Comparison of ENCODE assay signal across 15 mouse cellular contexts in the genomic region with DNA sequence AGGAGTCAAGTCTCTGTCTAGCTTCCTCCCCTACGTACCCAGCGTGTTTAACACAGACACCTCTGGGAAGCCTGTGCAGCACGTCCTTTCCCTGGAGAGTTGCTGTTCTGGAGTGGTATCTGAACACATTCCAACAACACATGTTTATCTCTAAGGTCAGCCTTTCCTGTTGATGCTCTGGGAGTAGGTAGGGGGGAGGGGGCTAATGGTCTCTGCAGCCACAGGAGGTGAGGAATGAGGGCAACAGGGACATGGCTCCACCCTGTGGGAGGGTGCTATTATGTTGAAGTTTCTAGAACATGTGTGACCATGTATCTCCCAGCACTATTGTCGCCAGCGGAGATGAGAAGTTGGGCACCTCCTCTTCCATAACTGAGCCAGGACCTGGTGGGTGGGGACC. TPM values are rescaled to one million over a fixed set of nuclear protein-coding genes. Genes with fewer than 3 reads are reported as not detected.
A peak's percentile ranks its signal among the peaks of the same experiment; 100 is the strongest.
DNase-seq lines count a peak whose midpoint lies in the region; ATAC-seq and TF ChIP-seq lines count a peak whose summit lies in the region.
"Had no signal": no experiment of that assay in that cellular context is flagged by ENCODE, and none has a peak within 500 bp of the region (broad histone marks: within the 10 kb centered on the region; RNA-seq: fewer than 3 reads in every experiment).

No protein-coding gene starts in this region.

- H3ac ChIP-seq in myocyte (ENCODE audit: control insufficient read depth, insufficient read length) = no peak overlapping the region

- peak; percentile 82 for DNase-seq in heart, adult 8-10 months (ENCODE audit: low spot score)
- DNase-seq in heart, postnatal 36 days = peak; percentile 44 to 55
- DNase-seq in layer of hippocampus, adult 9-10 months (ENCODE audit: low spot score) = no peak
- DNase-seq in layer of hippocampus, adult 2 months (ENCODE audit: low spot score in 2 of 2) = no peak
- no peak for DNase-seq in stomach, postnatal 0 days (ENCODE audit: low spot score)
- DNase-seq: cerebellum, postnatal 10 days; layer of hippocampus, postnatal 36 days; thymus, adult 2 months had no signal

- no peaks in the 10 kb centered on the region for H3K9me3 ChIP-seq in megakaryocyte, embryonic 14.5 days
- no peaks in the 10 kb centered on the region for H3K9me3 ChIP-seq in stomach, postnatal 0 days (ENCODE audit: control insufficient read depth, low read length)
- H3K9me3 ChIP-seq: embryonic facial prominence, embryonic 15.5 days; limb, embryonic 15.5 days; midbrain, embryonic 10.5 days had no signal

- H3K79me2 ChIP-seq in myocyte (ENCODE audit: control insufficient read depth, insufficient read depth) = peaks cover 12% of the 10 kb centered on the region

- H3K27me3 ChIP-seq in megakaryocyte, embryonic 14.5 days (replicated peaks) = peaks cover 21% of the 10 kb centered on the region
- peaks cover 8% of the 10 kb centered on the region for H3K27me3 ChIP-seq in myocyte (ENCODE audit: control insufficient read depth, insufficient read depth, insufficient read length)
- H3K27me3 ChIP-seq in stomach, postnatal 0 days (ENCODE audit: control insufficient read depth, insufficient read depth, low read length) = no peaks in the 10 kb centered on the region

- H3K4me2 ChIP-seq in myocyte (ENCODE audit: low read depth) = peak overlapping the region; percentile 42
- no peak overlapping the region for H3K4me2 ChIP-seq in stomach, postnatal 0 days (replicated peaks; ENCODE audit: low read depth)
- H3K4me2 ChIP-seq: embryonic facial prominence, embryonic 15.5 days; limb, embryonic 15.5 days had no signal

- intact Hi-C loops in heart, postnatal 36 days (cut with DNase I) = no loop called here

- TF ChIP-seq EP300 in stomach, postnatal 0 days (optimal IDR thresholded peaks at IDR 0.05) = no peak

- peak overlapping the region; percentile 91 for H3K4me3 ChIP-seq in megakaryocyte, embryonic 14.5 days (replicated peaks)
- H3K4me3 ChIP-seq in myocyte = no peak overlapping the region
- H3K4me3 ChIP-seq in layer of hippocampus, adult 2 months = no peak overlapping the region
- H3K4me3 ChIP-seq in stomach, postnatal 0 days (ENCODE audit: low read depth, low read length) = no peak overlapping the region
- H3K4me3 ChIP-seq: embryonic facial prominence, embryonic 15.5 days; limb, embryonic 15.5 days; midbrain, embryonic 10.5 days had no signal

- no peak for ATAC-seq in megakaryocyte, adult 5-6 weeks (ENCODE audit: poor library complexity, severe bottlenecking)
- no peak for ATAC-seq in stomach, postnatal 0 days (ENCODE audit: low FRiP score, low TSS enrichment)

- no peak for TF ChIP-seq CTCF in layer of hippocampus, adult 2 months (conservative IDR thresholded peaks at IDR 0.05)
- no peak for TF ChIP-seq CTCF in stomach, postnatal 0 days (IDR thresholded peaks at IDR 0.05; ENCODE audit: low read depth)

- peaks cover 4% of the 10 kb centered on the region for H3K36me3 ChIP-seq in megakaryocyte, embryonic 14.5 days (replicated peaks; ENCODE audit: low read length)
- no peaks in the 10 kb centered on the region for H3K36me3 ChIP-seq in myocyte (ENCODE audit: control insufficient read depth, insufficient read depth)
- H3K36me3 ChIP-seq in stomach, postnatal 0 days (ENCODE audit: control insufficient read depth, insufficient read depth, low read length) = no peaks in the 10 kb centered on the region
- H3K36me3 ChIP-seq: embryonic facial prominence, embryonic 15.5 days; limb, embryonic 15.5 days; midbrain, embryonic 10.5 days had no signal

- no peak for TF ChIP-seq POLR2A in myocyte (IDR thresholded peaks at IDR 0.05; ENCODE audit: insufficient read length, low read depth)

- H3K9ac ChIP-seq in stomach, postnatal 0 days (ENCODE audit: low read length) = no peak overlapping the region
- H3K9ac ChIP-seq: embryonic facial prominence, embryonic 15.5 days; limb, embryonic 15.5 days had no signal

- H3K27ac ChIP-seq in layer of hippocampus, adult 2 months = no peak overlapping the region
- H3K27ac ChIP-seq in stomach, postnatal 0 days (replicated peaks) = no peak overlapping the region
- H3K27ac ChIP-seq: embryonic facial prominence, embryonic 15.5 days; limb, embryonic 15.5 days; midbrain, embryonic 10.5 days had no signal

- H3K4me1 ChIP-seq in megakaryocyte, embryonic 14.5 days = peaks cover 87% of the 10 kb centered on the region
- H3K4me1 ChIP-seq in stomach, postnatal 0 days (replicated peaks; ENCODE audit: control insufficient read depth, insufficient read depth) = no peaks in the 10 kb centered on the region; the same call in 1 of the 2 replicates

- WGBS in stomach, postnatal 0 days = 57% methylated on average over 5 of the region's 5 CpGs

TF ChIP-seq in myocyte, 11 proteins besides CTCF, POLR2A, EP300 and RAD21:
- no peak for TF ChIP-seq MYOG (IDR thresholded peaks at IDR 0.05; ENCODE audit: control insufficient read depth in 1 of 3, insufficient read depth in 1 of 3, insufficient read length in 2 of 3, low read depth in 2 of 3)

RNA-seq across cellular contexts. Expression of gene Inka2, which starts 3.0 kb away (rescaled TPM):
- 4.4 and 6.7 TPM in 2 replicates for polyA plus RNA-seq in megakaryocyte, embryonic 14.5 days (2012; ENCODE audit: insufficient read depth, low replicate concordance)
- total RNA-seq in megakaryocyte, adult 5-6 weeks (2015) = 0.42 TPM in 1 of 2 replicates, not detected in the other
- not detected in 2 replicates for total RNA-seq in megakaryocyte, adult 5-6 weeks (2017)
- total RNA-seq in heart, adult 8-10 months (2022) = 10 to 100 TPM; 13.8 to 20.0 (median 16.1) TPM
- total RNA-seq in heart, postnatal 36 days (2021) = 10 to 100 TPM; 15.3 to 18.8 TPM
- 5.1 TPM for polyA plus RNA-seq in myocyte (2012; fragmentation: generic; extraction: Trizol)
- total RNA-seq in layer of hippocampus, adult 2 months (2021) = 10 to 100 TPM; 74.1 to 74.9 TPM
- polyA plus RNA-seq in stomach, postnatal 0 days (2015; fragmentation: Nextera tagmentation; extraction: Ambion mirVana) = 2.8 and 2.9 TPM in 2 replicates
- total RNA-seq: granulocyte monocyte progenitor cell, adult 5-6 weeks had no signal

RNA-seq across cellular contexts. Expression of gene Ddx20, which starts 14.0 kb away (rescaled TPM):
- 2.9 TPM in 1 of 2 replicates, not detected in the other for polyA plus RNA-seq in megakaryocyte, embryonic 14.5 days (2012; ENCODE audit: insufficient read depth, low replicate concordance)
- total RNA-seq in megakaryocyte, adult 5-6 weeks (2015) = 14.3 and 18.3 TPM in 2 replicates
- 34.4 and 34.9 TPM in 2 replicates for total RNA-seq in megakaryocyte, adult 5-6 weeks (2017)
- total RNA-seq in heart, adult 8-10 months (2022) = 10 to 100 TPM in 2 of 4 experiments, 1 to 10 TPM in 2; 9.0 to 11.7 (median 10.7) TPM
- total RNA-seq in heart, postnatal 36 days (2021) = 10 to 100 TPM; 10.6 to 11.8 TPM
- polyA plus RNA-seq in myocyte (2012; fragmentation: generic; extraction: Trizol) = 7.5 TPM
- total RNA-seq in layer of hippocampus, adult 2 months (2021) = 10 to 100 TPM; 12.5 to 12.9 TPM
- 14.7 and 16.0 TPM in 2 replicates for polyA plus RNA-seq in stomach, postnatal 0 days (2015; fragmentation: Nextera tagmentation; extraction: Ambion mirVana)

Comparison
In these comparisons a context has a peak if more than half of its experiments do, and no peak if none do; other contexts are left out.
1. DNase-seq: peak in heart, adult 8-10 months (single experiment) and heart, postnatal 36 days (2 of 2); none in layer of hippocampus, adult 9-10 months (single experiment), layer of hippocampus, adult 2 months (0 of 2) and stomach, postnatal 0 days (single experiment).
2. RNA of gene Inka2, which starts 3.0 kb away (total RNA-seq): 74.1 to 74.9 TPM in layer of hippocampus, adult 2 months, 15.3 to 18.8 TPM in heart, postnatal 36 days and 13.8 to 20.0 TPM in heart, adult 8-10 months; 0.42 TPM in megakaryocyte, adult 5-6 weeks; every median in the first group is over 10 times any median in the second.